Mouse (Mus musculus) megakaryocyte, embryonic 14.5 days (primary cell): Measurements from ENCODE around the gene Foxp4. TPM values are rescaled to one million over a fixed set of nuclear protein-coding genes. Genes with fewer than 3 reads are reported as not detected.

ENCODE experiments used
- H3K27me3 ChIP-seq: replicated peaks from 2 replicates; pipeline ENCODE3; 2012; ENCODE audit warnings: inconsistent platforms
- H3K36me3 ChIP-seq: replicated peaks from 2 replicates; pipeline ENCODE3; 2012; ENCODE audit warnings: low read length, inconsistent platforms, mixed read lengths
- H3K4me1 ChIP-seq: 2 replicates; pipeline ENCODE4 v1.6.1; 2012; ENCODE audit warnings: inconsistent platforms
- H3K4me3 ChIP-seq: replicated peaks from 2 replicates; pipeline ENCODE3; 2012; ENCODE audit warnings: moderate library complexity, mild to moderate bottlenecking, inconsistent platforms
- H3K9me3 ChIP-seq: 2 replicates; pipeline ENCODE4 v1.6.1; 2012; ENCODE audit warnings: inconsistent platforms
- FLI1 ChIP-seq: IDR thresholded peaks from 2 replicates; pipeline ENCODE4 v1.6.1; 2012; ENCODE audit warnings: low read length, inconsistent platforms, mixed read lengths
- GATA1 ChIP-seq: IDR thresholded peaks from 3 replicates; pipeline ENCODE4 v1.6.1; 2012; ENCODE audit warnings: mixed read lengths, low read length, inconsistent platforms, borderline replicate concordance
- polyA plus RNA-seq: library from polyadenylated mRNA; stranded (reverse); fragments of >175 nt; gene quantifications from 2 replicates; pipeline ENCODE4 v1.2.3, GENCODE M21; 2012; ENCODE audit warnings: low replicate concordance; ENCODE audit not compliant: insufficient read depth

Foxp4 gene
- polyA plus RNA-seq, 1 experiment = 47.0 TPM

GRCm38 (mm10) chr17:47936591-47936990 is 12.1 kb upstream of the Foxp4 start:
- no peaks in the 10 kb centered on the region for H3K9me3 ChIP-seq
- TF ChIP-seq GATA1 (no peak), FLI1 (no peak)

GRCm38 (mm10) chr17:47929431-47929830 is 5.0 kb upstream of the Foxp4 start:
- no peak for TF ChIP-seq GATA1
- no peak for TF ChIP-seq FLI1
- Histone ChIP-seq H3K27me3 (peaks cover 19% of the 10 kb centered on the region), H3K4me3 (no peak overlapping the region), H3K36me3 (no peaks in the 10 kb centered on the region), H3K4me1 (peaks cover 18% of the 10 kb centered on the region), H3K9me3 (no peaks in the 10 kb centered on the region)

More at GRCm38 (mm10) chr17:47936591-47936990, 12.1 kb upstream of the Foxp4 start:
- no peaks in the 10 kb centered on the region for H3K36me3 ChIP-seq
- H3K4me3 ChIP-seq = no peak overlapping the region
- peaks cover 5% of the 10 kb centered on the region; the same call in 1 of the 2 replicates for H3K4me1 ChIP-seq
- peaks cover 19% of the 10 kb centered on the region for H3K27me3 ChIP-seq

GRCm38 (mm10) chr17:47925988-47926387 is 1.5 kb upstream of the Foxp4 start:
- Histone ChIP-seq H3K9me3 (no peaks in the 10 kb centered on the region), H3K27me3 (peaks cover 32% of the 10 kb centered on the region), H3K36me3 (no peaks in the 10 kb centered on the region), H3K4me3 (no peak overlapping the region), H3K4me1 (peaks cover 40% of the 10 kb centered on the region)
- TF ChIP-seq FLI1 = no peak
- no peak for TF ChIP-seq GATA1

- TF ChIP-seq GATA1 (no peak), FLI1 (no peak)
- H3K4me1 ChIP-seq = peaks cover 40% of the 10 kb centered on the region
Observed at GRCm38 (mm10) chr17:47925340-47925926, 988 bp upstream of the Foxp4 start.

GRCm38 (mm10) chr17:47923678-47924382 is 615 bp downstream of the Foxp4 start:
- no peaks in the 10 kb centered on the region for H3K9me3 ChIP-seq
- peaks cover 40% of the 10 kb centered on the region for H3K4me1 ChIP-seq
- peaks cover 46% of the 10 kb centered on the region for H3K27me3 ChIP-seq
- TF ChIP-seq GATA1 = no peak
- no peak for TF ChIP-seq FLI1
- peak overlapping the region; percentile 94 for H3K4me3 ChIP-seq
- H3K36me3 ChIP-seq = no peaks in the 10 kb centered on the region

More at GRCm38 (mm10) chr17:47925340-47925926, 988 bp upstream of the Foxp4 start:
- Histone ChIP-seq H3K27me3 (peaks cover 34% of the 10 kb centered on the region), H3K9me3 (no peaks in the 10 kb centered on the region), H3K36me3 (no peaks in the 10 kb centered on the region), H3K4me3 (peak overlapping the region; percentile 94)

- no peaks in the 10 kb centered on the region for H3K36me3 ChIP-seq
- TF ChIP-seq GATA1 = no peak
- no peak for TF ChIP-seq FLI1
- H3K27me3 ChIP-seq = peaks cover 49% of the 10 kb centered on the region
- peaks cover 40% of the 10 kb centered on the region for H3K4me1 ChIP-seq
- no peaks in the 10 kb centered on the region for H3K9me3 ChIP-seq
- H3K4me3 ChIP-seq = peak overlapping the region; percentile 94
Observed at GRCm38 (mm10) chr17:47923011-47923677, 1.3 kb downstream of the Foxp4 start.

- Histone ChIP-seq H3K27me3 (peaks cover 54% of the 10 kb centered on the region), H3K4me1 (peaks cover 45% of the 10 kb centered on the region), H3K4me3 (peak overlapping the region; percentile 94), H3K9me3 (no peaks in the 10 kb centered on the region), H3K36me3 (no peaks in the 10 kb centered on the region)
- TF ChIP-seq FLI1 (no peak), GATA1 (no peak)
Observed at GRCm38 (mm10) chr17:47922579-47922978, 1.9 kb downstream of the Foxp4 start.

GRCm38 (mm10) chr17:47922116-47922515 is 2.3 kb downstream of the Foxp4 start:
- Histone ChIP-seq H3K4me3 (peak overlapping the region; percentile 94), H3K36me3 (no peaks in the 10 kb centered on the region), H3K4me1 (peaks cover 45% of the 10 kb centered on the region), H3K27me3 (peaks cover 54% of the 10 kb centered on the region), H3K9me3 (no peaks in the 10 kb centered on the region)
- TF ChIP-seq GATA1 (no peak), FLI1 (no peak)

GRCm38 (mm10) chr17:47921136-47921665 is 3.2 kb downstream of the Foxp4 start:
- Histone ChIP-seq H3K36me3 (no peaks in the 10 kb centered on the region), H3K4me1 (peaks cover 41% of the 10 kb centered on the region), H3K9me3 (no peaks in the 10 kb centered on the region), H3K4me3 (no peak overlapping the region), H3K27me3 (peaks cover 55% of the 10 kb centered on the region)
- no peak for TF ChIP-seq FLI1
- no peak for TF ChIP-seq GATA1
